Mouse (Mus musculus): ENCODE data around the gene Klhl40. TPM values are rescaled to one million over a fixed set of nuclear protein-coding genes. Genes with fewer than 3 reads are reported as not detected.

Klhl40 gene
- polyA plus RNA-seq, 1 experiment: 0.06 TPM

GRCm38 (mm10) chr9:121819771-121820471 is 42.5 kb downstream of the Klhl40 start:
- DNase-seq (ENCODE audit: low read depth, low spot score): no peak

GRCm38 (mm10) chr9:121820765-121821164 is 43.4 kb downstream of the Klhl40 start:
- 78% methylated on average over 5 of the region's 5 CpGs for WGBS
- DNase-seq (ENCODE audit: low read depth, low spot score): no peak

More at GRCm38 (mm10) chr9:121819771-121820471, 42.5 kb downstream of the Klhl40 start:
- WGBS: 48% methylated on average over 7 of the region's 7 CpGs

- 27% methylated on average over 6 of the region's 6 CpGs for WGBS
- no peak for DNase-seq (ENCODE audit: low read depth, low spot score)
Measured at GRCm38 (mm10) chr9:121822585-121822991, 45.2 kb downstream of the Klhl40 start.

GRCm38 (mm10) chr9:121823051-121823450 is 45.6 kb downstream of the Klhl40 start:
- WGBS: 78% methylated on average over 1 of the region's 1 CpGs
- DNase-seq (ENCODE audit: low read depth, low spot score): no peak

GRCm38 (mm10) chr9:121823991-121824390 is 46.6 kb downstream of the Klhl40 start:
- WGBS: 74% methylated on average over 7 of the region's 7 CpGs
- no peak for DNase-seq (ENCODE audit: low read depth, low spot score)

GRCm38 (mm10) chr9:121826356-121826755 is 48.9 kb downstream of the Klhl40 start:
- DNase-seq (ENCODE audit: low read depth, low spot score): no peak
- 81% methylated on average over 3 of the region's 3 CpGs for WGBS

GRCm38 (mm10) chr9:121828314-121828713 is 50.9 kb downstream of the Klhl40 start:
- WGBS: 50% methylated on average over 6 of the region's 6 CpGs
- no peak for DNase-seq (ENCODE audit: low read depth, low spot score)

- WGBS: 54% methylated on average over 7 of the region's 7 CpGs
Measured at GRCm38 (mm10) chr9:121829270-121829992, 52.0 kb downstream of the Klhl40 start.

GRCm38 (mm10) chr9:121830243-121830955 is 53.0 kb downstream of the Klhl40 start:
- WGBS: 72% methylated on average over 6 of the region's 6 CpGs

More at GRCm38 (mm10) chr9:121829270-121829992, 52.0 kb downstream of the Klhl40 start:
- DNase-seq (ENCODE audit: low read depth, low spot score): no peak

GRCm38 (mm10) chr9:121830956-121831293 is 53.5 kb downstream of the Klhl40 start:
- no peak for DNase-seq (ENCODE audit: low read depth, low spot score)
- 24% methylated on average over 6 of the region's 6 CpGs for WGBS

More at GRCm38 (mm10) chr9:121830243-121830955, 53.0 kb downstream of the Klhl40 start:
- DNase-seq (ENCODE audit: low read depth, low spot score): no peak

Other genes starting within 250 kb of the Klhl40 start
- gene Lyzl4, start 135.5 kb upstream of the Klhl40 start, polyA plus RNA-seq (2012; rRNA removed): 0.09 TPM in 1 of 2 replicates, not detected in the other
- 37.9 and 95.5 TPM in 2 replicates for gene Vipr1, start 134.9 kb upstream of the Klhl40 start, polyA plus RNA-seq (2012; rRNA removed)
- 4.7 and 17.9 TPM in 2 replicates for gene Sec22c, start 72.1 kb upstream of the Klhl40 start, polyA plus RNA-seq (2012; rRNA removed)
- gene Ss18l2, start 67.3 kb upstream of the Klhl40 start, polyA plus RNA-seq (2012; rRNA removed): 25.3 and 26.0 TPM in 2 replicates
- 24.5 and 52.2 TPM in 2 replicates for gene Nktr, start 58.4 kb upstream of the Klhl40 start, polyA plus RNA-seq (2012; rRNA removed)
- 8.1 and 9.4 TPM in 2 replicates for gene Zfp651, start 18.3 kb upstream of the Klhl40 start, polyA plus RNA-seq (2012; rRNA removed)
- 4.2 and 4.9 TPM in 2 replicates for gene Hhatl, start 14.9 kb downstream of the Klhl40 start, polyA plus RNA-seq (2012; rRNA removed)
- gene Ccdc13, start 61.9 kb downstream of the Klhl40 start, polyA plus RNA-seq (2012; rRNA removed): 0.21 and 0.30 TPM in 2 replicates
- 18.4 and 29.0 TPM in 2 replicates for gene Higd1a, start 80.8 kb downstream of the Klhl40 start, polyA plus RNA-seq (2012; rRNA removed)
- gene Ackr2, start 120.7 kb downstream of the Klhl40 start, polyA plus RNA-seq (2012; rRNA removed): 1.5 TPM in 2 replicates
- gene Cyp8b1, start 138.7 kb downstream of the Klhl40 start, polyA plus RNA-seq (2012; rRNA removed): 0.07 and 0.09 TPM in 2 replicates
- gene Fam198a, start 173.4 kb downstream of the Klhl40 start, polyA plus RNA-seq (2012; rRNA removed): 0.72 and 0.86 TPM in 2 replicates
- gene Pomgnt2, start 219.5 kb downstream of the Klhl40 start, polyA plus RNA-seq (2012; rRNA removed): 8.2 TPM in 2 replicates